Mouse (Mus musculus) erythroblast, adult 5-6 weeks (primary cell): ENCODE measurements around the gene Sugp2. TPM values are rescaled to one million over a fixed set of nuclear protein-coding genes. Genes with fewer than 3 reads are reported as not detected.

Source experiments
- ATAC-seq: replicated peaks from 2 replicates; pipeline ENCODE4 v1.8.0; 2016; ENCODE audit warnings: moderate number of reproducible peaks, mild to moderate bottlenecking, moderate TSS enrichment, inconsistent platforms; ENCODE audit not compliant: poor library complexity, low FRiP score, severe bottlenecking
- total RNA-seq, 2 experiments: library from RNA; stranded (forward) in 1 of 2; stranded (reverse) in 1 of 2; fragments of 150-400 nt in 1 of 2; fragments of 200-764, 138-1000 nt in 1 of 2; gene quantifications; 2 replicates each; pipeline versions ENCODE4 v1.2.3 to v1.2.4; 2015 to 2017; ENCODE audit warnings: low replicate concordance in 2 of 2

Sugp2 gene
- total RNA-seq, 2 experiments from 2014 or later = 22.7 to 24.4 TPM

DNA sequence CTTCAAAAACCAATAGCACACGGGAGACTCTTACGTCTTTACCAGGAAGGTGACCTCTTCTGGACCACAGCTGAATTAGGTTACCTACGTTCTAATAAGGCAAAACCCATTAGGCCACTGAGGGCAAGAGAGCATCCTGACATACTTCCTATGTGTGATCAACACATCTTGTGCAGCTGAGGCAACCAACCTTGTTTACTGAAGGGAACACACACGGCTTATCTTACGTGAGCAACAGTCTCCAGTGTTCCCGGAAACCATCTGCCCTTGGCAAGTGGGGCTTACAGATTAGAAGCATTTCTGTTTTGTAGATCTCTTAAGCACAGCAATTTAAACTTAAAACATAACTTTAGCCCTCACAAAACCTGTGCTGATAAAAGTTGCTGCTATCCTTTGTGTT, 93.5 kb downstream of the Sugp2 start:
- ATAC-seq = peak; percentile 87

DNA sequence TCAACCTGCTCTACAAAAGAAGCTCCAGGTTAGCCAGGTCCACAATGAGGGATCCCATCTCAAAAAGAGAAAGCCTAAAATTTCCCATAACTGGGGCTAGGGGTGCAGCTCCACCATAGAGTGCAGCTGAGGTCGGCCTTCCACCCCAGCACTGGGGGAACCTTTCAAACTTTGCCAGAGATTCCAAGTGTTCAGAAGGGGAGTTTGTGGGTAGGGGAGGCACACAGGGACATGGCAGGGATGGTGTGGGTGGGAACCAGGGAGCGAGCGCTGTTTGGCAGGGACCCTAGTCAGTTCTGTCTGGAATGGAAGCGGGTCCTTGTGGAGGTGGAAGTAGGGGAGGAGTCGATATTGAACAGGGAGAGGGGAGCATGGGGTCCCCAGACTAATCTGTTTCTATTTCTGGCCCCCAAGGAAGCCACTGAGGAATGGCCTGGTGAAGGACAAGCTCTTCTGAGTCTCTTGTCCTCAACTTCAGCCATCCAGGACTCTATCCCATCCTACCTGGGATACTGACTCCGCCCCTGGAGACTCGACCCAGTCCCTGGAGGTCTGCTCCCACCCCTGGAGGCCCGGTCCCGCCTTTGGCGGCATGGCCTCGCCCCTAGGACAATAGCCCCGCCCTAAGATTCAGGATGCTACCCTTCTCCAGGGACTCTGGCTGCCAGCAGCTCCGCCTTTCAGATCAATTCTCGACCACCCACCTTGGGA, 95.3 kb downstream of the Sugp2 start, which contains the start of gene Gdf1:
Gdf1 (plus strand) TSS at position 694 of the 711 bp plus-strand sequence.
- ATAC-seq = no peak

Other genes with a start within 250 kb of the Sugp2 start
- 22.8 and 30.2 TPM in 2 replicates for gene Gatad2a, start 237.8 kb upstream of the Sugp2 start, total RNA-seq (2015; ENCODE audit: low replicate concordance)
- gene Gatad2a, start 237.8 kb upstream of the Sugp2 start, total RNA-seq (2017; ENCODE audit: low replicate concordance) = 25.7 and 31.8 TPM in 2 replicates
- gene Mau2, start 191.5 kb upstream of the Sugp2 start, total RNA-seq (2015; ENCODE audit: low replicate concordance) = 24.0 and 33.9 TPM in 2 replicates
- gene Mau2, start 191.5 kb upstream of the Sugp2 start, total RNA-seq (2017; ENCODE audit: low replicate concordance) = 47.4 and 49.5 TPM in 2 replicates
- gene Sugp1, start 191.4 kb upstream of the Sugp2 start, total RNA-seq (2015; ENCODE audit: low replicate concordance) = 8.2 and 10.6 TPM in 2 replicates
- gene Sugp1, start 191.4 kb upstream of the Sugp2 start, total RNA-seq (2017; ENCODE audit: low replicate concordance) = 15.6 and 22.6 TPM in 2 replicates
- gene Tm6sf2, start 161.3 kb upstream of the Sugp2 start, total RNA-seq (2015; ENCODE audit: low replicate concordance) = 2.3 TPM in 1 of 2 replicates, not detected in the other
- gene Tm6sf2, start 161.3 kb upstream of the Sugp2 start, total RNA-seq (2017; ENCODE audit: low replicate concordance) = 2.9 TPM in 1 of 2 replicates, not detected in the other
- not detected in 2 replicates for gene Hapln4, start 150.8 kb upstream of the Sugp2 start, total RNA-seq (2015; ENCODE audit: low replicate concordance)
- not detected in 2 replicates for gene Hapln4, start 150.8 kb upstream of the Sugp2 start, total RNA-seq (2017; ENCODE audit: low replicate concordance)
- not detected in 2 replicates for gene Ncan, start 113.4 kb upstream of the Sugp2 start, total RNA-seq (2015; ENCODE audit: low replicate concordance)
- not detected in 2 replicates for gene Ncan, start 113.4 kb upstream of the Sugp2 start, total RNA-seq (2017; ENCODE audit: low replicate concordance)
- 4.8 and 5.4 TPM in 2 replicates for gene Nr2c2ap, start 102.9 kb upstream of the Sugp2 start, total RNA-seq (2015; ENCODE audit: low replicate concordance)
- gene Nr2c2ap, start 102.9 kb upstream of the Sugp2 start, total RNA-seq (2017; ENCODE audit: low replicate concordance) = 1.4 and 1.5 TPM in 2 replicates
- gene Rfxank, start 95.1 kb upstream of the Sugp2 start, total RNA-seq (2015; ENCODE audit: low replicate concordance) = 8.1 and 16.3 TPM in 2 replicates
- 9.7 and 10.2 TPM in 2 replicates for gene Rfxank, start 95.1 kb upstream of the Sugp2 start, total RNA-seq (2017; ENCODE audit: low replicate concordance)
- gene Borcs8, start 94.7 kb upstream of the Sugp2 start, total RNA-seq (2015; ENCODE audit: low replicate concordance) = 2.1 and 16.7 TPM in 2 replicates
- 15.5 and 30.7 TPM in 2 replicates for gene Borcs8, start 94.7 kb upstream of the Sugp2 start, total RNA-seq (2017; ENCODE audit: low replicate concordance)
- gene Mef2b, start 94.5 kb upstream of the Sugp2 start, total RNA-seq (2015; ENCODE audit: low replicate concordance) = not detected in 2 replicates
- gene Mef2b, start 94.5 kb upstream of the Sugp2 start, total RNA-seq (2017; ENCODE audit: low replicate concordance) = not detected in 2 replicates
- 4.0 and 8.1 TPM in 2 replicates for gene Tmem161a, start 61.9 kb upstream of the Sugp2 start, total RNA-seq (2015; ENCODE audit: low replicate concordance)
- 4.5 and 4.9 TPM in 2 replicates for gene Tmem161a, start 61.9 kb upstream of the Sugp2 start, total RNA-seq (2017; ENCODE audit: low replicate concordance)
- 13.8 and 20.6 TPM in 2 replicates for gene Slc25a42, start 21.9 kb upstream of the Sugp2 start, total RNA-seq (2015; ENCODE audit: low replicate concordance)
- 16.2 and 23.8 TPM in 2 replicates for gene Slc25a42, start 21.9 kb upstream of the Sugp2 start, total RNA-seq (2017; ENCODE audit: low replicate concordance)
- 4.6 TPM in 1 of 2 replicates, not detected in the other for gene Armc6, start 240 bp downstream of the Sugp2 start, total RNA-seq (2015; ENCODE audit: low replicate concordance)
- 4.0 and 6.1 TPM in 2 replicates for gene Armc6, start 240 bp downstream of the Sugp2 start, total RNA-seq (2017; ENCODE audit: low replicate concordance)
- gene Homer3, start 48.6 kb downstream of the Sugp2 start, total RNA-seq (2015; ENCODE audit: low replicate concordance) = 0.63 and 1.3 TPM in 2 replicates
- 0.68 and 2.5 TPM in 2 replicates for gene Homer3, start 48.6 kb downstream of the Sugp2 start, total RNA-seq (2017; ENCODE audit: low replicate concordance)
- gene Ddx49, start 68.3 kb downstream of the Sugp2 start, total RNA-seq (2015; ENCODE audit: low replicate concordance) = 15.0 TPM in 2 replicates
- 23.3 and 40.0 TPM in 2 replicates for gene Ddx49, start 68.3 kb downstream of the Sugp2 start, total RNA-seq (2017; ENCODE audit: low replicate concordance)
- gene Cope, start 68.3 kb downstream of the Sugp2 start, total RNA-seq (2015; ENCODE audit: low replicate concordance) = 52.7 and 89.2 TPM in 2 replicates
- 36.9 and 53.7 TPM in 2 replicates for gene Cope, start 68.3 kb downstream of the Sugp2 start, total RNA-seq (2017; ENCODE audit: low replicate concordance)
- not detected in 2 replicates for gene Cers1, start 81.5 kb downstream of the Sugp2 start, total RNA-seq (2015; ENCODE audit: low replicate concordance)
- 0.43 TPM in 1 of 2 replicates, not detected in the other for gene Cers1, start 81.5 kb downstream of the Sugp2 start, total RNA-seq (2017; ENCODE audit: low replicate concordance)
- gene Gdf1, start 95.6 kb downstream of the Sugp2 start, total RNA-seq (2015; ENCODE audit: low replicate concordance) = not detected in 2 replicates
- gene Gdf1, start 95.6 kb downstream of the Sugp2 start, total RNA-seq (2017; ENCODE audit: low replicate concordance) = not detected in 2 replicates
- 7.1 and 9.2 TPM in 2 replicates for gene Upf1, start 119.1 kb downstream of the Sugp2 start, total RNA-seq (2015; ENCODE audit: low replicate concordance)
- 20.9 and 21.5 TPM in 2 replicates for gene Upf1, start 119.1 kb downstream of the Sugp2 start, total RNA-seq (2017; ENCODE audit: low replicate concordance)
- gene Comp, start 139.3 kb downstream of the Sugp2 start, total RNA-seq (2015; ENCODE audit: low replicate concordance) = not detected in 2 replicates
- 0.43 TPM in 1 of 2 replicates, not detected in the other for gene Comp, start 139.3 kb downstream of the Sugp2 start, total RNA-seq (2017; ENCODE audit: low replicate concordance)
- 4.2 and 4.4 TPM in 2 replicates for gene Crtc1, start 205.4 kb downstream of the Sugp2 start, total RNA-seq (2015; ENCODE audit: low replicate concordance)
- gene Crtc1, start 205.4 kb downstream of the Sugp2 start, total RNA-seq (2017; ENCODE audit: low replicate concordance) = 1.7 and 2.0 TPM in 2 replicates
- gene Klhl26, start 242.7 kb downstream of the Sugp2 start, total RNA-seq (2015; ENCODE audit: low replicate concordance) = 0.38 and 1.7 TPM in 2 replicates
- 1.8 and 2.8 TPM in 2 replicates for gene Klhl26, start 242.7 kb downstream of the Sugp2 start, total RNA-seq (2017; ENCODE audit: low replicate concordance)